Mouse (Mus musculus): ENCODE measurements around the gene Grin2a.

DNA sequence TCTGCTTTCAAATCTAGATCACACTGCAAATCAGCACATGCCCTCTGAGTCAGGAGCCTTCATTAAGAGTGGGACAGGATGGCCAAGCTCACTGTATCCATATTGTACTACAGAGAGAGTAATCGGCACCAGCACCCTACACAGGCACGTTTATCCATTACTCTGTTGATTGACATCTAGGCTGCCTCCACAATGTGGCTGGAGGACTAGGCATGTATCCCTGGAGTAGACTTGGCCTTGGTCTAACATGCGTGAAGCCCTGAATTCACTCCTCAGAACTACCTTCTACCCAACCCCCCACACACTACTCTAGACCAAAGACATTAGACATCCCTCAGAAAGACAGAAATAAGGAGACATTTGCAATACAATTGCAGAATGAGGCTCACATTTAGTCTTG is 227.4 kb downstream of the Grin2a start:
- TF ChIP-seq CTCF (IDR thresholded peaks at IDR 0.05; ENCODE audit: extremely low read depth, insufficient read depth, low read length) (no peak), POLR2A (IDR thresholded peaks at IDR 0.05; ENCODE audit: extremely low read depth, insufficient read depth, low read length) (no peak)
